Mouse (Mus musculus) left cerebral cortex, adult 2 months (tissue): ENCODE measurements around the gene Gm10318. TPM values are rescaled to one million over a fixed set of nuclear protein-coding genes. Genes with fewer than 3 reads are reported as not detected.
A peak's percentile ranks its signal among the peaks of the same experiment; 100 is the strongest.

Source experiments
- DNase-seq, 2 experiments: peaks; one replicate each; pipeline ENCODE4 v3.0.0; 2021 to 2022; ENCODE audit warnings: low spot score in 2 of 2, mixed read lengths in 1 of 2; ENCODE audit errors: extremely low spot score in 1 of 2
- H3K27ac ChIP-seq: fragments of 200-600 bp; 2 replicates; pipeline ENCODE4 v1.8.1; 2022
- H3K4me3 ChIP-seq: fragments of 200-600 bp; 2 replicates; pipeline ENCODE4 v1.8.1; 2022
- CTCF ChIP-seq: fragments of 200-600 bp; IDR thresholded peaks from 2 replicates; pipeline ENCODE4 v1.8.1; 2022; ENCODE audit warnings: antibody characterized with exemption, mild to moderate bottlenecking, moderate library complexity
- intact Hi-C: fragments of 180-260 bp; cut with DNase I; formaldehyde crosslinking; loops from one replicate; pipeline ENCODE4 v1.15.1; 2025
- long read RNA-seq, 2 experiments: library from polyadenylated mRNA; stranded (forward); transcript quantifications; one replicate each; pipeline ENCODE4 v2.0.0; 2021; ENCODE audit warnings: borderline mapping rate in 2 of 2
- total RNA-seq, 2 experiments: library from RNA; stranded (reverse); gene quantifications; 2 replicates each; pipeline ENCODE4 v1.2.3; 2021

Gm10318 gene
- total RNA-seq, result not detected
- long read RNA-seq, experiment 1, result 0 reads
- long read RNA-seq, experiment 2, result 0 reads

DNA sequence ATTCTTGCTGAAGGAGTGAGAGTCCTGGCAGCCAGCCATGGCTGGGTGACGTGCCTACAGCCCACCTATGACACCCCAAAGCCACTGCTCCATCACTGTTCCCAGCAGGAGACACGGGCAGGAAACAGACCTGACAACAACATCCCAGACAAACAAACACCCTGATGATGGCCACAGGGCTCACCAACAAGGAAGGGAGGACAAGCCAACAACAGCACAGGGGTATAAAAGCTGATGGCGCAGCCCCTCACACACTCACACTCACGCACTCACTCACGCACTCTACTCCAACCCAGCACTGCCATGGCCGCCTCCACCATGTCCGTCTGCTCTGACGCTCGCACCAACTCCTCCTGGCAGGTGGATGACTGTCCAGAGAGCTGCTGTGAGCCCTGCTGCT, at the start of gene Gm10318:
Gene Gm10318 (plus strand): TSS at position 301 of the 400 bp plus-strand sequence.
- no peak for TF ChIP-seq CTCF
- intact Hi-C loops, result no loop called here
- DNase-seq, result no peak
- Histone ChIP-seq H3K4me3 (no peak within 1 kb of the TSS), H3K27ac (no peak within 1 kb of the TSS)

DNA sequence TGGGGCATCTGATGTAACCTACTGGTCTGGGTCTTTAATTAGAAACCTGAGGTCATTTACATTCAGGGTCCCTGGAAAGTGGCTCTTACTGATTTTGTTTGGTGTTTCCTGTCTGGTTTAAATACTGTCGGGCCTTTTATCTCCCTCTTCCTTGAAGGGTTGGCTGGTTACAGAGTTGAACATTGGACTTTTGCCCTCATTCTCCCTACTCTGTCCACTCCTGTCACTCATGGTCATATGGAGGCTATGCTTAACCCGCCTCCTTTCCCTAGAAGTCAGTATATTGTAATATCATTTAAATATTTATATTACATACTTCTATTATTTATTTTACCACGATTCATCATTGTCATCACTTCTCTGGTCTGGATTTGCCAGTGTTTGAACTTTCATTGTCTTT, 48.6 kb upstream of the Gm10318 start:
- no peak for TF ChIP-seq CTCF
- no peak for DNase-seq
- no peak overlapping the region for H3K4me3 ChIP-seq
- intact Hi-C loops, result no loop called here
- H3K27ac ChIP-seq, result no peak overlapping the region

DNA sequence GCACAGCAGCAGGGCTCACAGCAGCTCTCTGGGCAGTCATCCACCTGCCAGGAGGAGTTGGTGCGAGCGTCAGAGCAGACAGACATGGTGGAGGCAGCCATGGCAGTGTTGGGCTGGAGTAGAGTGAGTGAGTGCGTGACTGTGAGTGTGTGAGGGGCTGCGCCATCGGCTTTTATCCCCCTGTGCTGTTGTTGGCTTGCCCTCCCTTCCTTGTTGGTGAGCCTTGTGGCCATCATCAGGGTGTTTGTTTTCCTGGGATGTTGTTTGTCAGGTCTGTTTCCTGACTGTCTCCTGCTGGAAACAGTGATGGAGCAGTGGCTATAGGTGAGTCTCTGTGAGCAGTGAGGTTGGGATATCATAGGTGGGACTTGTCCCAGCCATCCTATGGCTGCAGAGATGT, 40.9 kb upstream of the Gm10318 start, which contains the start of gene Gm9507:
Gene Gm9507 (minus strand): TSS at position 101 of the 400 bp plus-strand sequence.
- H3K4me3 ChIP-seq, result no peak within 1 kb of the TSS
- no peak for DNase-seq
- intact Hi-C loops, result no loop called here
- no peak for TF ChIP-seq CTCF
- no peak within 1 kb of the TSS for H3K27ac ChIP-seq

DNA sequence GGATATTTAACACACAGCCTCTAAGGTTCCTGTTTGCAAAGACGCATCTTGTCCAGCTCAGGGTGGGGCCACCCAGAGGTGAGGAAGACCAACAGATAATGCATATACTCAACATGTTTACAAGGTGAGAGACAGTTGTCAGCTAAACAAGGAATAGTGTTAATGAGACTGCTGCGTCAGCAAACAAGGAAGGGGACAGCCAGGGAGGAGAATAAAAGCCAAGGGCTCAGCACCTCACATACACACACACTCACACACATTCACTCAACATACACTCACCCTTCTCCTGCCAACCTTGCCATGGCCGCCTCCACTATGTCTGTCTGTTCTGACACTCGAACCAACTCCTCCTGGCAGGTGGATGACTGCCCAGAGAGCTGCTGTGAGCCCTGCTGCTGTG, 38.3 kb upstream of the Gm10318 start, which contains the start of gene Gm2696:
Gene Gm2696 (plus strand): TSS at position 301 of the 400 bp plus-strand sequence.
- Histone ChIP-seq H3K4me3 (no peak within 1 kb of the TSS), H3K27ac (no peak within 1 kb of the TSS)
- TF ChIP-seq CTCF, result no peak
- intact Hi-C loops, result no loop called here
- DNase-seq, result no peak

DNA sequence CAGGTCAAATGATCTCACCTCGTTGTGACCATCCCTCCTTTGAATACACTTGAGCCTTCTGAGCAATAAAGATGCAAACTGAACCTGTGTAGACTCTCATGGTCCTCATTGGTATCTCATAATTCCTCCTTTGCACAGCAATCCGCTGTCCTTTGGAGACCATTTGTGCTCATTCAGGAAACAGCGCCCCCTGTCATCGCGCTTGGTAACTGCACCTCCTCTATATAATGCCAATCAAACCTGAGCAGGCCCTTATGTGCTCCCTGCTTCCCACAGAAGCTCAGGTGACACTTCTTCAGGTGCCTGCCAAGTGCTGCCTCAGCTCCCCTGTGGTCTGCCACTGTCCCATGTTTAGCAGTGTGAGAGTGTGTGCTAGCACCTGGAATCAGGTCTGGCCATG, 37.1 kb upstream of the Gm10318 start:
- intact Hi-C loops, result no loop called here
- peak in 1 of 2 experiments; percentile 21 for DNase-seq
- TF ChIP-seq CTCF, result peak; percentile 52

DNA sequence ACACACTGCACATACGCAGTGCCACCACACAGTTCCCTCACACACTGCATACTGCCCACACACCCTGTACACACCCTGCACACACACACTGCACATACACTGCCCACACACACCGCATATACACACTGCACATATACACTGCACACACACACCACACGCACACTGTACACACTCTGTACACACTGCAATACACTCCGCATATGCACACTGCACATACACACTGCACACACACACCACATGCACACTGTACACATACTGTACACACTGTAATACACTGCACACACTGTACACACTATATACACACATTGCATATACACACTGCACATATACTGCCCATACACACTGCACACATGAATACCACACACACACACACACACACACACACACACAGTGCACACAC, 34.1 kb upstream of the Gm10318 start:
- no peak overlapping the region for H3K27ac ChIP-seq
- no peak for TF ChIP-seq CTCF
- H3K4me3 ChIP-seq, result no peak overlapping the region
- DNase-seq, result no peak
- intact Hi-C loops, result no loop called here

More for the DNA sequence above, 37.1 kb upstream of the Gm10318 start:
- Histone ChIP-seq H3K27ac (no peak overlapping the region), H3K4me3 (no peak overlapping the region)

DNA sequence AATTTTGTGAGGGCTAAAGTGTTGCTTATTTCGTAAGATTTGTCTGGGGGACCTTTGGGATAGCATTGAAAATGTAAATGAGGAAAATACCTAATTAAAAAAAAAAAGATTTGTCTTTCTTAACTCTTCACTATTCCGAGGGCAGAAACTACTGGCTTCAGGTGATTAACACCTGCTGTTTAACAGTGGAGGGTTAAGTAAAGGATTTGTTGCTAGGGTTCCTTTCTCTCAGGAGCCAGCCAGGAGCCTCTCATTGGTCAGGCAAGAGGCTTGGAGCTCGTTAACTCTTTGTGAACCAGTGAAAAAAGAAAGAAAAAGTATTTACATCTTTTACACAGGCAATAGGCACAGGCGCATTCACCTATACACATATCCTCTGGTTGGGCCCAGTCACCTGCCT, 33.5 kb upstream of the Gm10318 start:
- intact Hi-C loops, result no loop called here
- no peak overlapping the region for H3K27ac ChIP-seq
- DNase-seq, result no peak
- H3K4me3 ChIP-seq, result no peak overlapping the region
- TF ChIP-seq CTCF, result no peak

DNA sequence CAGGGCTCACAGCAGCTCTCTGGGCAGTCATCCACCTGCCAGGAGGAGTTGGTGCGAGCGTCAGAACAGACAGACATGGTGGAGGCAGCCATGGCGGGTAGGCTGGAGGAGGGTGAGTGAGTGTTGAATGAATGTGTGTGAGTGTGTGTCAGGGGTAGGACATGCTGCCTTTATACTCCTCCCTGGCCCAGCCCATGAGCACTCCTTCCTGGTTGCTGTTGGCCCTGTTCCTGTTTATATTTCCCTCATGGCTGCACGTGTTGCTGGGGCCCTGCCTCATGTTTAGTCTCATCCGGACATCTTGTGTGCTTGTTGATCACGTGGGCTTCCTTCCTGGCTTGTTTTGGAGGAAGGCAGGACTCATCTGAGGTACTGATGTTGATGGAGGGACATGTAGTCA, 25.7 kb upstream of the Gm10318 start, which contains the start of gene Krtap10-4:
Gene Krtap10-4 (minus strand): TSS at position 145 of the 400 bp plus-strand sequence.
- Histone ChIP-seq H3K4me3 (no peak within 1 kb of the TSS), H3K27ac (no peak within 1 kb of the TSS)
- DNase-seq, result no peak
- no peak for TF ChIP-seq CTCF
- intact Hi-C loops, result no loop called here

DNA sequence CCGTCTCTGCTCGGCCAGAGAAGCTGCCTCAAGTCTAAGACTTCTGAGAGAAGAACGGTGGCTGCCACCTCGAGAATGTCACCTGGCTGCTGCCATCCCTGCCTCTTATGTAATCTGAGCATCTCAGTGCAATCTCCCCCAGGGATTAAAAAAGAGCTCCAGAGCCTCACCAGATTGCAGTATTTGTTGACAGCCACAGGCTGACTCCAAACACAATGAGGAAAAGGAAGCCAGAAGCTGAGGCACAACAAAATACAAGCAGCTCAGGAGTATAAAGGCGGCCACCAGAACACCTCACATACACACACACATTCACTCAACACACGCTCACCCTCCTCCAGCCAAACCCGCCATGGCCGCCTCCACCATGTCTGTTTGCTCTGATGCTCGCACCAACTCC, 17.0 kb upstream of the Gm10318 start, which contains the start of gene Krtap10-10:
Gene Krtap10-10 (plus strand): TSS at position 301 of the 400 bp plus-strand sequence.
- TF ChIP-seq CTCF, result no peak
- DNase-seq, result peak; percentile 13 to 22
- Histone ChIP-seq H3K27ac (no peak within 1 kb of the TSS), H3K4me3 (no peak within 1 kb of the TSS)
- intact Hi-C loops, result no loop called here

DNA sequence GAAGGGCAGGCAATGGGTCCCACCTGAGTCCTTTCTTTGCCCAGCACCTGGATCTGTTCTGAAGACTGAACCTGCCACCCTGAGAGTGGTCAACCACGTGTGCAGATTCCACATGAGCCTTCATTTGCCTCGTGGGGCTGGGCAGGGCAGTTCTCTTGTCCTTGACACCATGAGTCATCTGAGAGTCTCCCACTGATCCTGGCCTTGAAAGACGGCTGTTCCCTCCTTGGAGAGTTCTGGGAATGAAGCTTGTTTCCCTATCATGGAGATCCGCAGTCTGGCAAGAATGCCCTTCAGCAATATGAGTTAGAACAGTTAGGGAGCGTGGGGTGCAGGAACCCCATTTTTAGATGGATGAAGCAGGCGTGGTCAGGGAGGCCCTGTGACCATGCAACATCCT, 13.7 kb upstream of the Gm10318 start:
- TF ChIP-seq CTCF, result no peak
- H3K4me3 ChIP-seq, result no peak overlapping the region
- no peak overlapping the region for H3K27ac ChIP-seq
- intact Hi-C loops, result no loop called here
- DNase-seq, result no peak

DNA sequence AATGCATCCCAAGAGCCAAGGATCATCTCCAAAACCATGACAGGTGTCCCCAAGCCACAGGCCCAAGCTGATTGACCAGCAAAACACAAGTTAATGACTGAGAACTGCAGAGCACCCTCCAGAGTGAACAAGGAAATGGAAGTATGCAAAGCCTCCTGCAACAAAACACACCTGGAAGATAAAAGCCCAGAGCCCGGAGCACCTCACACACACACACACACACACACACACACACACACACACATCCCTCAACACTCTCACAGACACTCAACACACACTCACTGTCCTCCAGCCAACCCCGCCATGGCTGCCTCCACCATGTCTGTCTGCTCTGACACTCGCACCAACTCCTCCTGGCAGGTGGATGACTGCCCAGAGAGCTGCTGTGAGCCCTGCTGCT, 6.2 kb upstream of the Gm10318 start, which contains the start of gene Gm36176:
Gene Gm36176 (plus strand): TSS at position 301 of the 400 bp plus-strand sequence.
- intact Hi-C loops, result no loop called here

DNA sequence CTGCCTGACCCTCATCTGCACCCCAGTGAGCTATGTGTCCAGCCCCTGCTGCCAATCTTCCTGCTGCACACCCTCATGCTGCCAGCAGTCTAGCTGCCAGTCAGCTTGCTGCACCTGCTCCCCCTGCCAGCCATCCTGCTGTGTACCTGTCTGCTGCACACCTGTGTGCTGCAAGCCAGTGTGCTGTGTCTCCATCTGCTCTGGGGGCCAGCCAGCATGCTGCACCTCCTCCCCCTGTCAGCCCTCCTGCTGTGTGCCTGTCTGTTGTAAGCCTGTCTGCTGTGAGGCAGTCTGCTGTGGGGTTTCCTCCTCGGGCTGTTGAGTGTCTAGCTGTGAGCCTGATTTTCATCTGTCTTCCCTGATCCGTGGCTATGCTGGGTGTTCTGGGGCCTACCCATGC, 5.7 kb upstream of the Gm10318 start:
- TF ChIP-seq CTCF, result no peak
- Histone ChIP-seq H3K4me3 (no peak overlapping the region), H3K27ac (no peak overlapping the region)
- intact Hi-C loops, result no loop called here
- DNase-seq, result no peak

More for the DNA sequence above, 6.2 kb upstream of the Gm10318 start, which contains the start of gene Gm36176:
- Histone ChIP-seq H3K4me3 (no peak within 1 kb of the TSS), H3K27ac (no peak within 1 kb of the TSS)
- DNase-seq, result no peak
- no peak for TF ChIP-seq CTCF

DNA sequence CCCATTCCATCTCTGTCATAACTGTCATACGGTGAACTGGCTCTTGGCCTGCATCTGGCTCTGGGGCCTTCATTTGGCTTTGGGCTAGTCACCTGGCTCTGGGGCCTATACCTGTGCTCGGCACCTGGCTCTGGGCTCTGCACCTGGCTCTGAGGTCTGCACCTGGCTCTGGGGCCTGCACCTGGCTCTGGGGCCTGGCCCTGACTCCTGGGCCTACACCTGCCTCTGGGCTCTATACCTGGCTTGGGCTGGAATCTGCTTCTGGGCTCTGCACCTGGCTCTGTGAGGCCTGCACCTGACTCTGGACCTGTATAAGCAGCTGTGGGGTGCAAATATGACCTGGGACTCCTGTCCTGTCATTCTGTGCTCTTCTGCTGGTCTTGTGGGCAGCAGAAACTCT, 5.1 kb upstream of the Gm10318 start:
- Histone ChIP-seq H3K4me3 (no peak overlapping the region), H3K27ac (no peak overlapping the region)
- TF ChIP-seq CTCF, result no peak
- no peak for DNase-seq
- intact Hi-C loops, result no loop called here
